Mouse (Mus musculus) limb, embryonic 14.5 days (tissue): ENCODE measurements at regions not wholly inside any gene's neighbourhood (a gene's known extent, or its start where the extent isn't known, plus 50 kb on each side); places are given as distances from the start of the nearest gene placed in this dataset.

Experiments used
- ATAC-seq: fragments of 200-750 bp; cut with Nextera tagmentation; 2 replicates; pipeline ENCODE4 v1.8.0; 2017; ENCODE audit warnings: low read depth, moderate number of reproducible peaks, moderate TSS enrichment; ENCODE audit not compliant: low FRiP score
- DNase-seq: peaks from one replicate; pipeline ENCODE4 v3.0.0-alpha.2; 2015; ENCODE audit warnings: low spot score
- H3K27ac ChIP-seq: fragments of 300-500 bp; sonication (generic); replicated peaks from 2 replicates; pipeline ENCODE4 v1.5.1; 2014; ENCODE audit warnings: low read depth, mild to moderate bottlenecking, low read length, moderate library complexity, mixed read lengths
- H3K27me3 ChIP-seq: fragments of 300-500 bp; sonication (generic); 2 replicates; pipeline ENCODE4 v1.6.1; 2014; ENCODE audit warnings: low read length, mixed read lengths; ENCODE audit not compliant: control insufficient read depth, insufficient read depth
- H3K36me3 ChIP-seq: fragments of 300-500 bp; sonication (generic); 2 replicates; pipeline ENCODE4 v1.6.1; 2014; ENCODE audit warnings: mild to moderate bottlenecking, low read length, moderate library complexity, mixed read lengths; ENCODE audit not compliant: control insufficient read depth, insufficient read depth
- H3K4me1 ChIP-seq: fragments of 300-500 bp; sonication (generic); 2 replicates; pipeline ENCODE4 v1.6.1; 2014; ENCODE audit warnings: antibody characterized with exemption, low read length, mixed read lengths; ENCODE audit not compliant: control insufficient read depth, insufficient read depth
- H3K4me2 ChIP-seq: fragments of 300-500 bp; sonication (generic); replicated peaks from 2 replicates; pipeline ENCODE4 v1.6.1; 2014; ENCODE audit warnings: low read depth, mild to moderate bottlenecking, low read length, moderate library complexity; ENCODE audit not compliant: severe bottlenecking
- H3K4me3 ChIP-seq: fragments of 300-500 bp; sonication (generic); replicated peaks from 2 replicates; pipeline ENCODE4 v1.5.1; 2014; ENCODE audit warnings: low read length
- H3K9ac ChIP-seq: fragments of 300-500 bp; sonication (generic); 2 replicates; pipeline ENCODE4 v1.6.1; 2014; ENCODE audit warnings: mild to moderate bottlenecking, low read depth, low read length, moderate library complexity; ENCODE audit not compliant: severe bottlenecking
- H3K9me3 ChIP-seq: fragments of 300-500 bp; sonication (generic); 2 replicates; pipeline ENCODE4 v1.6.1; 2016; ENCODE audit warnings: low read length; ENCODE audit not compliant: control insufficient read depth
- POLR2A ChIP-seq: fragments of 200-500 bp; IDR thresholded peaks from 2 replicates; pipeline ENCODE4 v1.8.0; 2012; ENCODE audit warnings: inconsistent platforms, mild to moderate bottlenecking, moderate library complexity, borderline replicate concordance; ENCODE audit not compliant: insufficient read depth, insufficient read length; ENCODE audit errors: extremely low read depth
- WGBS: fragments of 180-500 bp; shearing (Covaris S2); extraction: QIAGEN DNeasy Blood & Tissue Kit; methylation state at CpG from one replicate; pipeline ENCODE4 v1.1.7; 2014; 5-methylcytosine and 5-hydroxymethylcytosine counted together

DNA sequence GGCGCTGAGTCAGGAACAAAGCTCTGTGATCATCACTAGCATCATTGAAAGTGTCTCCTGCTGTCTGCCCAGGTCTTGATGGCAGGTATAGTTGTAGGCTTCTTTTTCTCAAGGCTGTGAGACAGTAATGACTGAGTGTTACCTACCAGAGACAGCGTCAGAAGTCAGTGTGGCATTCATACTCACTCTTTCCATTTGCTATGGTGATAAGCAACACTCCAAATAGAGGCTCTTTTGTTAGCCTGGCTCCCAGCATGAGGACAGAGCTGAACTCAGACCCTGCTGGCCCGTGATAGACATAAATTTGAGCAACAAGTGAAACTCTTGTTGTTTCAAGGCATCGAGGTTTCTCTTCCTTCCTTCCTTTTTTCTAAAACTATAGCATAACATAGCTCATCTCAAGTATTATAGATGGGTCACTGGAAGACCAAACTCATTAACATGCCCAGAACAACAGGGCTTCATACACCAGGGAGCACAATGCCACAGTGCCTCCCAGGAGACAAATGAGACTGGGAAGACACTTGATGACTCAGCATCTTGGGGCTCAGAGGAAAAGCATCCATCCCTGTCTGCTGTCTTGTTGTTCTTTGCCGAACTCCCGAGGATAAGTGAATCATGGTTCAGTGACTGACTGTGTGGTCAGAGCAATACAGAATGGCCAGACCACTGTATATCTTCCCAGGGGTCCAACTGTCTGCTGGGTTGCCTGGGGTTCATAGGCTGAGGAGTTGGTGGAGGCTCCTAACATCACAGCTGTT, 225.5 kb upstream of the Bmp2 start:
- no peak overlapping the region for H3K9ac ChIP-seq
- no peak overlapping the region for H3K27ac ChIP-seq
- no peak overlapping the region for H3K4me3 ChIP-seq
- TF ChIP-seq POLR2A, result no peak
- no peaks in the 10 kb centered on the region for H3K9me3 ChIP-seq
- no peak for DNase-seq
- ATAC-seq, result no peak
- 73% methylated on average over 6 of the region's 6 CpGs for WGBS
- H3K36me3 ChIP-seq, result no peaks in the 10 kb centered on the region
- H3K4me1 ChIP-seq, result no peaks in the 10 kb centered on the region
- no peaks in the 10 kb centered on the region for H3K27me3 ChIP-seq
- H3K4me2 ChIP-seq, result no peak overlapping the region

DNA sequence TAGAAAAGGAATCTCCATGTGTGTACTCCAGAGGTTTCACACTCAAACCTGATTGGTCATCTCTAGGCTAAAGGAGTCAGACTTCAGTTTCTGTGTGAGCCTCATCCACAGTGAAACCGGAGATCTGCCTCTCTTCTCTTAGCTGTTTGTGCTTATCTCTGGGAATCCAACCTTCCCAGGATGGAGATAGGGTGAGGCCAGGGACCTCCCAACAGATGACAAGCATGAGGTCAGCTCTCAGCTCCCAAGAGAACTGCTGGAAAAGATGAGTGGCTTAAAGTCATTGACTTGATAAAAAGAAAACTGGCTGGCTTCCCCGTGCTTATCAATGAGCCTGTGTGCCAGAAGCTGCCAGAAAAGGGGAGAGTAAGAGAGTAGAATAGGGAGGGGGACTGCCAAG, 224.3 kb upstream of the Bmp2 start:
- no peak for TF ChIP-seq POLR2A
- Histone ChIP-seq H3K4me3 (no peak overlapping the region), H3K4me1 (no peaks in the 10 kb centered on the region), H3K27ac (no peak overlapping the region), H3K36me3 (no peaks in the 10 kb centered on the region), H3K9ac (no peak overlapping the region), H3K27me3 (no peaks in the 10 kb centered on the region), H3K9me3 (no peaks in the 10 kb centered on the region), H3K4me2 (no peak overlapping the region)
- DNase-seq (no peak), ATAC-seq (no peak)
- 46% methylated on average over 2 of the region's 2 CpGs for WGBS

DNA sequence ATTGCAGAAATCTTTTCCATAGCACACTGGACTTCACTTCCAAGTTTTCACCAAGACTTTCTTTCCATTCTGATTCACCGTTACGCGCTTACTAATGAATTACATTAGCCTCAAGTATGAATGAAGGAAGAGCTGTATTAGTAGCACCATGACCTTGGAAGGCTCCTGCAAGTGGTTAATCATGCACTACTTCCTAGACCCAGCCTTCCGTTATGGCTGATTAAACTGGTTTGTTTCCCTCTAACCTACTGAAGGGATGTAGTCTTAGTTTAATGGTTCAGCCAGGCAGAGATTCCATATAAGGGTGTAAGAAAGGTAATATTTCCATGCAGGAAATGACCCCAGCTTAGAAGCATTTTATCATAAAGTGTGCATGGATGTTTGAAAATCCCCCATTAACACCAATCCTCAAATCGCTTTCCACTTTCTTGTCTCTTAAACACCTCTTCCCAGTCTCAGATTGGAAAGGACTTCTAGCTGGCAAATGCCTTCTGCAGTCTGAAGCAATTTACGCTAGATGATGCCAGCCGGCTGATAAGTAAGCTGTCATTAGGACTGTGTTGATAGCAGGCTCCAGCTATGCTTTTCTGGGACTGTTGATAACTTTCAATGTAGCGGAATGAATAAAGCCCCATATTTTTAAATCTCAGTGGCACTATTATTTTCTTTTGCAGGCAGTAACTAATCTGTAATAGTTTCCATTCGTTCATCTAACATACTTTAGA, 215.6 kb upstream of the Bmp2 start:
- peaks cover 3% of the 10 kb centered on the region for H3K4me1 ChIP-seq
- ATAC-seq, result no peak

DNA sequence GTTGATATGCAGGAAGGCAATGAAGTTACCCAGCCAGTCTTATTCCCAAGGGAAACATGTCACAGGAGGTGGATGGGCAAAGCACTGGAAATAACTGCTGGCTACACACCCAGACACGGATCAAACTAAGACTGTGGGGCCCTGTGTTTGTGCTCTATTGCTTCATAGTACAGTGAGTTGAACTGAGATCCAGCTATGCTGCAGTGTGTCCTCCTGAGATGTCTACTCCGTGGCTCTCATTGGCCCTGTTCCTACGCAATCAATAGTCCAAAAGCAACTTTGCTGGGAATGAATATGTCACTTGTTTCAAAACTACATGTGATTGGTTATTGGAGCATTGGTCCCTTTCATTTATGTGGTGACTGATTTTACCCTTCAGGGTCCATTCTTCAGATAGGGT, 213.8 kb upstream of the Bmp2 start:
- Histone ChIP-seq H3K36me3 (no peaks in the 10 kb centered on the region), H3K4me3 (no peak overlapping the region), H3K9ac (no peak overlapping the region), H3K9me3 (no peaks in the 10 kb centered on the region), H3K4me2 (no peak overlapping the region), H3K27ac (no peak overlapping the region), H3K27me3 (no peaks in the 10 kb centered on the region), H3K4me1 (peaks cover 3% of the 10 kb centered on the region)
- 59% methylated on average over 3 of the region's 3 CpGs for WGBS
- DNase-seq (no peak), ATAC-seq (no peak)
- no peak for TF ChIP-seq POLR2A

More for the DNA sequence above, 215.6 kb upstream of the Bmp2 start:
- Histone ChIP-seq H3K4me2 (no peak overlapping the region), H3K9me3 (no peaks in the 10 kb centered on the region), H3K4me3 (no peak overlapping the region), H3K27ac (no peak overlapping the region), H3K9ac (no peak overlapping the region), H3K36me3 (no peaks in the 10 kb centered on the region), H3K27me3 (no peaks in the 10 kb centered on the region)
- 72% methylated on average over 9 of the region's 9 CpGs for WGBS
- TF ChIP-seq POLR2A, result no peak
- no peak for DNase-seq

DNA sequence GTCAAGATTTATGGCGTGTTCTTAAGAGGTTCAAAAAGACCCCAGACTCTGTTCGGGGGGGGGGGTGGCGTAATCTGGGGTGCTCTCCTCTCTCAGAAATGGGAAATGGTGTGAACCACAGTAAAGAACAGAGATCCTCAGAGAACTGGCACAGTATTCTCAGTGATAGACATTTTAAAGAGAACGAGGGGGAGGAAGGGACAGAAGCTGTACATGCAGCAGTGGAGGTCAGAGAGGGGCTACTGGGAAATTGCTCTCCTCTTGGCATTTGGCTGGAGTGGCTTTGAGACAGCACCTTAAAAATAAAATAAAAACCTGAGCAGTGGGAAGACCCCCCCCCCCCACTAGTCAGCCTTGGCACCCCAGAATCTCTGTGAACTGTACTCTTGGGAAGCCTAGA, 210.6 kb upstream of the Bmp2 start:
- H3K4me1 ChIP-seq, result peaks cover 8% of the 10 kb centered on the region
- no peak overlapping the region for H3K4me3 ChIP-seq
- no peak overlapping the region for H3K9ac ChIP-seq
- no peak for TF ChIP-seq POLR2A
- 66% methylated on average over 4 of the region's 4 CpGs for WGBS
- DNase-seq (no peak), ATAC-seq (no peak)
- H3K27me3 ChIP-seq, result no peaks in the 10 kb centered on the region
- no peaks in the 10 kb centered on the region for H3K9me3 ChIP-seq
- no peak overlapping the region for H3K4me2 ChIP-seq
- H3K36me3 ChIP-seq, result no peaks in the 10 kb centered on the region
- no peak overlapping the region for H3K27ac ChIP-seq
